Mouse (Mus musculus): ENCODE data around the gene Gp1ba. TPM values are rescaled to one million over a fixed set of nuclear protein-coding genes. Genes with fewer than 3 reads are reported as not detected.

Gp1ba gene
- polyA plus RNA-seq, 3 experiments from 2014 or later: 0.17 to 0.69 (median 0.21) TPM

GRCm38 (mm10) chr11:70653345-70654197 lies 14.6 kb downstream of the Gp1ba start:
- ATAC-seq: no peak

GRCm38 (mm10) chr11:70654198-70654922 lies 15.4 kb downstream of the Gp1ba start, which contains the start of gene Pfn1:
Gene Pfn1 (minus strand): TSS chr11:70654644.
- peak; percentile 45 for ATAC-seq

- peak; percentile 27 for ATAC-seq
These were observed 16.1 kb downstream of the Gp1ba start for GRCm38 (mm10) chr11:70654923-70655570.

GRCm38 (mm10) chr11:70655571-70656455 lies 16.9 kb downstream of the Gp1ba start:
- ATAC-seq: peak; percentile 9

GRCm38 (mm10) chr11:70656456-70656927 lies 17.6 kb downstream of the Gp1ba start:
- ATAC-seq: no peak

GRCm38 (mm10) chr11:70656964-70657363 lies 18.0 kb downstream of the Gp1ba start, which contains the start of gene Eno3:
Gene Eno3 (plus strand): TSS chr11:70657202.
- ATAC-seq: no peak

- ATAC-seq: no peak
These were observed 18.7 kb downstream of the Gp1ba start for GRCm38 (mm10) chr11:70657573-70657972.

GRCm38 (mm10) chr11:70657991-70658390 lies 19.1 kb downstream of the Gp1ba start:
- no peak for ATAC-seq

- no peak for ATAC-seq
These were observed 19.6 kb downstream of the Gp1ba start for GRCm38 (mm10) chr11:70658521-70658920.

GRCm38 (mm10) chr11:70658942-70659341 lies 20.0 kb downstream of the Gp1ba start:
- no peak for ATAC-seq

GRCm38 (mm10) chr11:70660571-70660970 lies 21.6 kb downstream of the Gp1ba start:
- no peak for ATAC-seq

GRCm38 (mm10) chr11:70663101-70663500 lies 24.2 kb downstream of the Gp1ba start:
- ATAC-seq: no peak

GRCm38 (mm10) chr11:70663957-70664356 lies 25.0 kb downstream of the Gp1ba start:
- no peak for ATAC-seq

GRCm38 (mm10) chr11:70664741-70665140 lies 25.8 kb downstream of the Gp1ba start:
- ATAC-seq: no peak

- ATAC-seq: no peak
These were observed 27.8 kb downstream of the Gp1ba start for GRCm38 (mm10) chr11:70666687-70667086.

GRCm38 (mm10) chr11:70667271-70668150 lies 28.6 kb downstream of the Gp1ba start:
- ATAC-seq: no peak

GRCm38 (mm10) chr11:70668335-70668770 lies 29.4 kb downstream of the Gp1ba start:
- ATAC-seq: peak; percentile 6

GRCm38 (mm10) chr11:70668771-70669505 lies 30.0 kb downstream of the Gp1ba start, which contains the start of gene Spag7:
Gene Spag7 (minus strand): TSS chr11:70669416.
- ATAC-seq: peak; percentile 89

GRCm38 (mm10) chr11:70669582-70670345 lies 30.8 kb downstream of the Gp1ba start:
- peak; percentile 7 for ATAC-seq
